Mouse (Mus musculus) heart, embryonic 16.5 days (tissue): Measurements from ENCODE around the gene Rit1. TPM values are rescaled to one million over a fixed set of nuclear protein-coding genes. Genes with fewer than 3 reads are reported as not detected.

ENCODE experiments used
- ATAC-seq: fragments of 200-750 bp; cut with Nextera tagmentation; replicated peaks from 2 replicates; pipeline ENCODE4 v1.8.0; 2017; ENCODE audit warnings: moderate number of reproducible peaks; ENCODE audit not compliant: insufficient read depth, low FRiP score; ENCODE audit errors: extremely low read depth
- H3K27ac ChIP-seq: fragments of 300-500 bp; sonication (generic); 2 replicates; pipeline ENCODE4 v1.5.1; 2014; ENCODE audit warnings: mild to moderate bottlenecking, low read length, control low read depth, moderate library complexity
- H3K27me3 ChIP-seq: fragments of 300-500 bp; sonication (generic); 2 replicates; pipeline ENCODE4 v1.6.1; 2014; ENCODE audit warnings: low read length, mixed read lengths; ENCODE audit not compliant: control insufficient read depth, insufficient read depth
- H3K36me3 ChIP-seq: fragments of 300-500 bp; sonication (generic); 2 replicates; pipeline ENCODE4 v1.6.1; 2014; ENCODE audit not compliant: control insufficient read depth, insufficient read depth
- H3K4me1 ChIP-seq: fragments of 300-500 bp; sonication (generic); 2 replicates; pipeline ENCODE4 v1.6.1; 2014; ENCODE audit warnings: low read length, mixed read lengths; ENCODE audit not compliant: control insufficient read depth, insufficient read depth
- H3K4me2 ChIP-seq: fragments of 300-500 bp; sonication (generic); 2 replicates; pipeline ENCODE4 v1.6.1; 2014; ENCODE audit warnings: low read depth, mild to moderate bottlenecking, control low read depth, low read length
- H3K4me3 ChIP-seq: fragments of 300-500 bp; sonication (generic); 2 replicates; pipeline ENCODE4 v1.5.1; 2014; ENCODE audit warnings: mild to moderate bottlenecking, control low read depth, low read length
- H3K9ac ChIP-seq: fragments of 300-500 bp; sonication (generic); 2 replicates; pipeline ENCODE4 v1.6.1; 2014; ENCODE audit warnings: low read length, control low read depth
- H3K9me3 ChIP-seq: fragments of 300-500 bp; sonication (generic); replicated peaks from 2 replicates; pipeline ENCODE4 v1.6.1; 2016; ENCODE audit warnings: low read length; ENCODE audit not compliant: control insufficient read depth
- WGBS: fragments of 180-500 bp; shearing (Covaris S2); extraction: QIAGEN DNeasy Blood & Tissue Kit; methylation state at CpG from one replicate; pipeline ENCODE4 v1.1.7; 2014; 5-methylcytosine and 5-hydroxymethylcytosine counted together
- polyA plus RNA-seq: library from polyadenylated mRNA; unstranded; fragments of >200 nt; fragmentation: Nextera tagmentation; extraction: Ambion mirVana; gene quantifications from 2 replicates; pipeline ENCODE4 v1.2.1, GENCODE M21; 2015

Rit1 gene
- polyA plus RNA-seq, 1 experiment from 2014 or later: 59.4 TPM

- peak overlapping the region; percentile 85 for H3K9ac ChIP-seq
- peaks cover 26% of the 10 kb centered on the region for H3K36me3 ChIP-seq
- H3K4me2 ChIP-seq: peak overlapping the region; percentile 90
- WGBS: 4% methylated on average over 9 of the region's 9 CpGs
- H3K9me3 ChIP-seq: no peaks in the 10 kb centered on the region
- peaks cover 19% of the 10 kb centered on the region for H3K4me1 ChIP-seq
- peak; percentile 31; the same call in 1 of the 2 replicates for ATAC-seq
- no peaks in the 10 kb centered on the region for H3K27me3 ChIP-seq
- H3K27ac ChIP-seq: peak overlapping the region; percentile 85
- H3K4me3 ChIP-seq: peak overlapping the region; percentile 77
Measured at GRCm38 (mm10) chr3:88717198-88717798, 660 bp downstream of the Rit1 start.

- peak overlapping the region; percentile 83 for H3K27ac ChIP-seq
- 24% methylated on average over 1 of the region's 1 CpGs for WGBS
Measured at GRCm38 (mm10) chr3:88717831-88718230, 1.2 kb downstream of the Rit1 start.

DNA sequence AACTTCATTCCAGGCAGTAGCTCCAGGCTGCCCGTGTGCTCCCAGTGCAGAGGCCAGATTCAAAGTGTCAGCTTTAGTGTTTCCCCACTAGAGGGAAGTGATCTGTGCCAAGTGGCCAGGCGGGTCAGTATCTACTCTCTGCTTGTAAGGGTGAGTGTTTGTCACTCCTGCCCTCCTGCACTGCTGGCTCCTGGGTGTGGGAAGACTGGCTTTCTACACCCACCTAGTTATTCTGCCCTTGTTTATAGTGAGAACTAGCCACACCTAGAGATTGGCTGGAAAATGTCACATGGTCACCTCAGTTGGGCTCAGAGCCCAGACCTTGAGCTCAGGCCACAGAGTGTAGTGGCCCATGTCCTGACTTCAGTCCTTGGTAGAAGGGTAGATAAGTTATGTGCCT lies 2.5 kb downstream of the Rit1 start:
- Histone ChIP-seq H3K36me3 (peaks cover 24% of the 10 kb centered on the region), H3K9me3 (peaks cover 7% of the 10 kb centered on the region; the same call in 1 of the 2 replicates), H3K4me1 (peaks cover 19% of the 10 kb centered on the region), H3K27ac (peak overlapping the region; percentile 83), H3K4me2 (peak overlapping the region; percentile 90), H3K9ac (no peak overlapping the region), H3K27me3 (no peaks in the 10 kb centered on the region), H3K4me3 (no peak overlapping the region)
- WGBS: 24% methylated on average over 2 of the region's 2 CpGs
- peak; percentile 94 for ATAC-seq

More at GRCm38 (mm10) chr3:88717831-88718230, 1.2 kb downstream of the Rit1 start:
- Histone ChIP-seq H3K4me2 (peak overlapping the region; percentile 90), H3K9me3 (no peaks in the 10 kb centered on the region), H3K27me3 (no peaks in the 10 kb centered on the region), H3K4me1 (peaks cover 19% of the 10 kb centered on the region), H3K36me3 (peaks cover 23% of the 10 kb centered on the region), H3K4me3 (peak overlapping the region; percentile 46), H3K9ac (peak overlapping the region; percentile 59)
- no peak for ATAC-seq

- H3K9me3 ChIP-seq: no peaks in the 10 kb centered on the region
- H3K4me2 ChIP-seq: no peak overlapping the region
- no peak overlapping the region for H3K9ac ChIP-seq
- H3K4me3 ChIP-seq: no peak overlapping the region
- 89% methylated on average over 2 of the region's 2 CpGs for whole genome bisulfite sequencing
- H3K27ac ChIP-seq: no peak overlapping the region
- ATAC-seq: no peak
- no peaks in the 10 kb centered on the region for H3K4me1 ChIP-seq
- H3K36me3 ChIP-seq: no peaks in the 10 kb centered on the region
- H3K27me3 ChIP-seq: no peaks in the 10 kb centered on the region
Measured at GRCm38 (mm10) chr3:88736556-88736955, 19.9 kb downstream of the Rit1 start.

DNA sequence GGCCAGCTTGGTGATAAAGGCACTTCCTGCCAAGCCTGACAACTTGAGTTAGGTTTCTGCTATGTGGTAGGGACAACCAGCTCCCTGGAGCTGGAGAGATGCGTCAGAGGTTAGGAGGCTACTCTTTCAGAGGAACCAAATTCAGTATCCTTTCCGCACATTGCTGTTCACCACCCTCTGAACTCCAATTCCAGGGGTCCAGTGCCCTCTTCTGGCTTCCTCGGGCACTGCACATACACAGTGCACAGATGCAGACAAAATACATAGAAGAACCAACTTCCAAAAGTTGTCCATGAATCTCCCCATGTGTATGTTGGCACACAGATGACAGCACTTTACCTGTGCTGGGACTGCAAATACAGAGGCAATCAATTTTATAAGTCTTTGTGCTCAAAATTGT lies 22.0 kb downstream of the Rit1 start:
- H3K4me3 ChIP-seq: no peak overlapping the region
- no peak overlapping the region for H3K27ac ChIP-seq
- H3K9ac ChIP-seq: no peak overlapping the region
- no peaks in the 10 kb centered on the region for H3K4me1 ChIP-seq
- no peaks in the 10 kb centered on the region for H3K36me3 ChIP-seq
- no peaks in the 10 kb centered on the region for H3K27me3 ChIP-seq
- no peak for ATAC-seq
- H3K4me2 ChIP-seq: no peak overlapping the region
- H3K9me3 ChIP-seq: no peaks in the 10 kb centered on the region
- WGBS: 47% methylated on average over 3 of the region's 3 CpGs

DNA sequence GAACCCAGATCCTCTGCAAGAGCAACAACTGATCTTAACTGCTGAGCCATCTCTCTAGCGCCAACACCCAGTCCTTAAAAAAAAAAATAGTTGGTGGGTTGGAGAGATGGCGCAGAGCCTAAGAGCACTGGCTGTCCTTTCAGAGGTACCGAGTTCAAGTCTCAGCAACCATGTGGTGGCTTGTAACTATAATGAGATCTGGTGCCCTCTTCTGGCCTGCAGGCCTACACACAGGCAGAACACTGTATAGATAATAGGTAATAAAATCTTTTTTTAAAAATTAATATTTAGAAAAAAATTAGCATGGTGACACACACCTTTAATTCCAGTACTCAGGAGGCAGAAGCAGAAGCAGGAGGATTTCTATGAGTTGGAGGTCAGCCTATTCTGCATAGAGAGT lies 23.5 kb downstream of the Rit1 start:
- Histone ChIP-seq H3K4me3 (no peak overlapping the region), H3K4me1 (no peaks in the 10 kb centered on the region), H3K27ac (no peak overlapping the region), H3K36me3 (no peaks in the 10 kb centered on the region), H3K4me2 (no peak overlapping the region), H3K27me3 (no peaks in the 10 kb centered on the region), H3K9ac (no peak overlapping the region), H3K9me3 (no peaks in the 10 kb centered on the region)
- 95% methylated on average over 3 of the region's 3 CpGs for WGBS
- ATAC-seq: no peak

DNA sequence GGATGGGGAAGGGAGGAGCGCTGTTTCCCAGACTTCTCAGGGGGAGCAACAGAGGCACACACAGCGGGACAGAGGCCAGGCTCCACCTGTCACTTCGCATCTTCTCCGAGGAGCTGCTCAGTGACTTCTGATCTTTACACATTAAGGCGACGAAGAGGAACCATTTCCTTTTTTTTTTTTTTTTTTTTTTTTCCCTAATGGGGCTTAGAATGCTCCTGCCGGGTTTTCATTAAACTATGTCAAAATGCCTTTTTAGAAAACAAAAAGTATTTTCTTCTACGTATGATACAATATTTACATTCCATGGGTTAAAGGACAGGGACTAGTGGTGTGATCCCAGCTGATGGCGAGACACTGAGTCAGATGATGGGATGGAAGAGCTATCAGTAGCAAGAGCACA lies 28.9 kb downstream of the Rit1 start:
- Histone ChIP-seq H3K9ac (no peak overlapping the region), H3K27ac (0 out of 2 replicates have a peak overlapping the region, but pooled peaks have one; percentile 35), H3K9me3 (peaks cover 14% of the 10 kb centered on the region), H3K4me1 (no peaks in the 10 kb centered on the region), H3K4me3 (no peak overlapping the region), H3K36me3 (peaks cover 14% of the 10 kb centered on the region), H3K27me3 (no peaks in the 10 kb centered on the region), H3K4me2 (no peak overlapping the region)
- 84% methylated on average over 9 of the region's 9 CpGs for WGBS
- ATAC-seq: no peak

DNA sequence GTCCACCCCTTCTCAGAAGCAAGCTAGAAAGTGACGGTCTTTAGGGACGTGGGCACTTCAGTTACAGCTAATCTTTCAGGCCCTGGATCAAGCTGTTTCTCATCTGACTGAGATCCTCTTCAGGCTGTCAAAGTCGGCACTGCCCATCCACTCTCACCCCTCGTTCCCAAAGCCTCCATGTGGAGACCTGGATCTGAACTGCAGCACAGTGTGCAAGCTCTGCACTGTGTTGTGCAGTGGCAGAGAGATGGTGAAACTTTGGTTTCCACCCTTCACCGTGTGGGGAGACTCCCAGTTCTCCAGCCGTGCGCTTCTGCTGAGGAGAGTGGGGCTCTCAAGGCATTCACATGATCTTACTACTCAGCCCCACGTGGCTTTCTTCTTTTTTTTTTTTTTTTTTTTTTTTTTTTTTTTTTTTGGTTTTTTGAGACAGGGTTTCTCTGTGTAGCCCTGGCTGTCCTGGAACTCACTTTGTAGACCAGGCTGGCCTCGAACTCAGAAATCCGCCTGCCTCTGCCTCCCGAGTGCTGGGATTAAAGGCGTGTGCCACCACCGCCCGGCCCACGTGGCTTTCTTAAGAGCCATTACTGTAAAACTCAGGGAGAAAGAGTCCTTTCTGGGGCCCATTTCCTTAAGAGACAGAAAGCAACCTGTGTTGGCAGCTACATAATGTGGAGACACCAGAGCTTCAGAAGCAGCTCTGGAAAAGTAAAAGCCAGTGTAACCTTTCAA lies 29.7 kb downstream of the Rit1 start:
- WGBS: 76% methylated on average over 15 of the region's 15 CpGs
- H3K4me2 ChIP-seq: no peak overlapping the region
- H3K36me3 ChIP-seq: peaks cover 14% of the 10 kb centered on the region
- H3K9ac ChIP-seq: no peak overlapping the region
- H3K4me1 ChIP-seq: no peaks in the 10 kb centered on the region
- peak; percentile 49; the same call in 1 of the 2 replicates for ATAC-seq
- peaks cover 14% of the 10 kb centered on the region for H3K9me3 ChIP-seq
- H3K27ac ChIP-seq: peak overlapping the region; percentile 35; the same call in 1 of the 2 replicates
- no peak overlapping the region for H3K4me3 ChIP-seq
- no peaks in the 10 kb centered on the region for H3K27me3 ChIP-seq

DNA sequence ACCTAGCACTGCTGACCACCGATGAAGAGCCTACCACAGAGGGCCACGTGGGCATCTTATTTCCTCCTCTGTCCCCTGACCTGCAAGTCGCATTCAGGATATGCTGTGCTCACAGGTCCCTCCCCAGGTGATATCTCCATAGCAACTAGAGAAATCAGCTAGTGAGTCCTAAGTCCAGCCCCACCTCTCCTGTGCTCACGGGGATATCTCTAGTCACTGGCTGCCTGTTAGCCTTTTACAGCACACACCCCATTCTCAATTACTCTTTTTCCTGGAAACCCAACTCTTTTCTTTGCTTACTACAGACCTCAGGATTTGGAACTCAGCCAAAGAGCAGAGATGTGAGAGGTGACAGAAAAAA lies 30.2 kb downstream of the Rit1 start:
- Histone ChIP-seq H3K9ac (no peak overlapping the region), H3K4me3 (no peak overlapping the region), H3K27me3 (no peaks in the 10 kb centered on the region), H3K4me2 (no peak overlapping the region), H3K9me3 (peaks cover 14% of the 10 kb centered on the region), H3K36me3 (peaks cover 14% of the 10 kb centered on the region), H3K27ac (no peak overlapping the region), H3K4me1 (no peaks in the 10 kb centered on the region)
- no peak for ATAC-seq
- 78% methylated on average over 4 of the region's 4 CpGs for WGBS
